25 mouse cellular contexts compared by ENCODE assay signal in genomic region chr8:54864761-54865064, GRCm38 (mm10). TPM values are rescaled to one million over a fixed set of nuclear protein-coding genes. Genes with fewer than 3 reads are reported as not detected.
DNase-seq lines count a peak whose midpoint lies in the region; ATAC-seq and TF ChIP-seq lines count a peak whose summit lies in the region.
"Had no signal": no experiment of that assay in that cellular context is flagged by ENCODE, and none has a peak within 500 bp of the region (broad histone marks: within the 10 kb centered on the region; RNA-seq: fewer than 3 reads in every experiment).

No protein-coding gene starts in this region.

- ATAC-seq in hindbrain, embryonic 15.5 days (ENCODE audit: low FRiP score, low read depth) = no peak; the same call in 1 of the 2 replicates
- ATAC-seq in forebrain, postnatal 0 days = peak; percentile 83
- peak; percentile 75 for ATAC-seq in midbrain, postnatal 0 days (ENCODE audit: low FRiP score)
- ATAC-seq: activated CD4-positive, CD25-positive, alpha-beta regulatory T cell, adult 4 months; intestine, embryonic 15.5 days; Patski had no signal

- no peak for TF ChIP-seq CTCF in forebrain, postnatal 0 days (IDR thresholded peaks at IDR 0.05; ENCODE audit: low read depth)
- no peak for TF ChIP-seq CTCF in midbrain, postnatal 0 days (IDR thresholded peaks at IDR 0.05)

- no peaks in the 10 kb centered on the region for H3K27me3 ChIP-seq in hindbrain, embryonic 15.5 days
- no peaks in the 10 kb centered on the region for H3K27me3 ChIP-seq in hindbrain, embryonic 10.5 days (ENCODE audit: insufficient read depth, poor library complexity, severe bottlenecking)
- no peaks in the 10 kb centered on the region for H3K27me3 ChIP-seq in forebrain, postnatal 0 days (ENCODE audit: insufficient read depth, low read length)
- no peaks in the 10 kb centered on the region for H3K27me3 ChIP-seq in midbrain, postnatal 0 days (ENCODE audit: insufficient read depth, low read length)
- H3K27me3 ChIP-seq: intestine, embryonic 15.5 days; kidney, embryonic 15.5 days had no signal

- H3K9me3 ChIP-seq in hindbrain, embryonic 15.5 days = no peaks in the 10 kb centered on the region
- no peaks in the 10 kb centered on the region for H3K9me3 ChIP-seq in hindbrain, embryonic 10.5 days
- H3K9me3 ChIP-seq in forebrain, postnatal 0 days (ENCODE audit: low read length) = no peaks in the 10 kb centered on the region
- no peaks in the 10 kb centered on the region for H3K9me3 ChIP-seq in midbrain, postnatal 0 days (ENCODE audit: low read length)
- H3K9me3 ChIP-seq: intestine, embryonic 15.5 days; kidney, embryonic 15.5 days had no signal

- H3K27ac ChIP-seq in hindbrain, embryonic 15.5 days (replicated peaks) = peak overlapping the region; percentile 9; the same call in 1 of the 2 replicates
- H3K27ac ChIP-seq in hindbrain, embryonic 10.5 days = no peak overlapping the region
- peak overlapping the region; percentile 89 for H3K27ac ChIP-seq in forebrain, postnatal 0 days (ENCODE audit: low read depth, low read length)
- H3K27ac ChIP-seq in midbrain, postnatal 0 days (ENCODE audit: low read depth, low read length) = peak overlapping the region; percentile 79
- H3K27ac ChIP-seq: intestine, embryonic 15.5 days; kidney, embryonic 15.5 days; macrophage had no signal

- no peak overlapping the region for H3K4me2 ChIP-seq in hindbrain, embryonic 15.5 days
- 0 out of 2 replicates have a peak overlapping the region, but pooled peaks have one; percentile 26 for H3K4me2 ChIP-seq in forebrain, postnatal 0 days (ENCODE audit: low read depth)
- no peak overlapping the region for H3K4me2 ChIP-seq in midbrain, postnatal 0 days (ENCODE audit: low read depth, low read length, poor library complexity, severe bottlenecking)
- H3K4me2 ChIP-seq: heart, embryonic 11.5 days; intestine, embryonic 15.5 days; kidney, embryonic 15.5 days had no signal

- H3K4me1 ChIP-seq in hindbrain, embryonic 15.5 days (replicated peaks) = peaks cover 5% of the 10 kb centered on the region; the same call in 1 of the 2 replicates
- no peaks in the 10 kb centered on the region for H3K4me1 ChIP-seq in hindbrain, embryonic 10.5 days (replicated peaks)
- 0 out of 2 replicates have a peak, but pooled peaks cover 23% of the 10 kb centered on the region for H3K4me1 ChIP-seq in forebrain, postnatal 0 days (ENCODE audit: insufficient read depth)
- H3K4me1 ChIP-seq in midbrain, postnatal 0 days (ENCODE audit: insufficient read depth, low read length) = no peaks in the 10 kb centered on the region; the same call in 1 of the 2 replicates
- H3K4me1 ChIP-seq: intestine, embryonic 15.5 days; kidney, embryonic 15.5 days had no signal

- H3K36me3 ChIP-seq in hindbrain, embryonic 15.5 days = no peaks in the 10 kb centered on the region
- no peaks in the 10 kb centered on the region for H3K36me3 ChIP-seq in hindbrain, embryonic 10.5 days
- H3K36me3 ChIP-seq in forebrain, postnatal 0 days (ENCODE audit: insufficient read depth) = no peaks in the 10 kb centered on the region
- H3K36me3 ChIP-seq in midbrain, postnatal 0 days (ENCODE audit: insufficient read depth, low read length) = no peaks in the 10 kb centered on the region
- H3K36me3 ChIP-seq: intestine, embryonic 15.5 days; kidney, embryonic 15.5 days had no signal

- 41% methylated on average over 1 of the region's 1 CpGs for WGBS in hindbrain, embryonic 15.5 days
- WGBS in hindbrain, embryonic 10.5 days = 83% methylated on average over 1 of the region's 1 CpGs
- 25% methylated on average over 1 of the region's 1 CpGs for WGBS in forebrain, postnatal 0 days
- WGBS in midbrain, postnatal 0 days = 27% methylated on average over 1 of the region's 1 CpGs

- no peak overlapping the region for H3K4me3 ChIP-seq in hindbrain, embryonic 15.5 days
- H3K4me3 ChIP-seq in hindbrain, embryonic 10.5 days = no peak overlapping the region
- H3K4me3 ChIP-seq in forebrain, postnatal 0 days (ENCODE audit: low read depth, low read length) = no peak overlapping the region
- H3K4me3 ChIP-seq in midbrain, postnatal 0 days (ENCODE audit: low read depth, low read length) = no peak overlapping the region
- H3K4me3 ChIP-seq: erythroblast, embryonic 14.5 days; intestine, embryonic 15.5 days; kidney, embryonic 15.5 days had no signal

- no peak overlapping the region for H3K9ac ChIP-seq in hindbrain, embryonic 15.5 days
- H3K9ac ChIP-seq in forebrain, postnatal 0 days = no peak overlapping the region
- H3K9ac ChIP-seq in midbrain, postnatal 0 days (replicated peaks; ENCODE audit: low read length, poor library complexity, severe bottlenecking) = no peak overlapping the region
- H3K9ac ChIP-seq: intestine, embryonic 15.5 days; kidney, embryonic 15.5 days had no signal

- no peak for DNase-seq in hindbrain, embryonic 10.5 days (ENCODE audit: low spot score)
- DNase-seq in brain, embryonic 18.5 days (ENCODE audit: low read depth, low spot score) = peak; percentile 54
- DNase-seq in forebrain, postnatal 0 days = no peak
- peak; percentile 22 for DNase-seq in midbrain, postnatal 0 days (ENCODE audit: low spot score)
- no peak for DNase-seq in cerebellum, adult 18-20 months
- DNase-seq in lung, postnatal 14 days = no peak
- DNase-seq: adrenal gland, postnatal 25 days; cerebellum, postnatal 36 days; heart, postnatal 14 days; left cerebral cortex, postnatal 4 days; lung, adult 18-20 months; thymus, adult 2 months had no signal

RNA-seq across cellular contexts. Expression of gene Wdr17, which starts 22.3 kb away (rescaled TPM):
- polyA plus RNA-seq in hindbrain, embryonic 15.5 days (2015; fragmentation: Nextera tagmentation; extraction: Ambion mirVana) = 11.1 and 14.7 TPM in 2 replicates
- 3.7 and 4.0 TPM in 2 replicates for polyA plus RNA-seq in hindbrain, embryonic 10.5 days (2016; fragmentation: Nextera tagmentation; extraction: Ambion mirVana)
- 24.3 and 30.4 TPM in 2 replicates for total RNA-seq in forebrain, postnatal 0 days (2014; rRNA removed)
- polyA plus RNA-seq in forebrain, postnatal 0 days (2015; fragmentation: Nextera tagmentation; extraction: Ambion mirVana) = 17.8 and 18.1 TPM in 2 replicates
- total RNA-seq in midbrain, postnatal 0 days (2014; rRNA removed) = 16.7 and 18.6 TPM in 2 replicates
- polyA plus RNA-seq in midbrain, postnatal 0 days (2015; fragmentation: Nextera tagmentation; extraction: Ambion mirVana) = 13.1 and 13.9 TPM in 2 replicates
- total RNA-seq: heart, postnatal 14 days; liver, adult 2 months; monocyte, adult 5-6 weeks; neutrophil, adult 5-6 weeks had no signal
- polyA plus RNA-seq: C2C12; erythroblast, embryonic 14.5 days; large intestine, adult 2 months; liver, adult 2 months; macrophage; thymus, adult 2 months had no signal

Comparison
In these comparisons a context has a peak if more than half of its experiments do, and no peak if none do; other contexts are left out.
1. DNase-seq: peak in brain, embryonic 18.5 days (single experiment) and midbrain, postnatal 0 days (single experiment); none in hindbrain, embryonic 10.5 days (single experiment), forebrain, postnatal 0 days (single experiment), cerebellum, adult 18-20 months (0 of 2) and lung, postnatal 14 days (single experiment).